Mouse (Mus musculus) hindbrain, embryonic 13.5 days (tissue): ENCODE data around the gene Lrrtm3. TPM values are rescaled to one million over a fixed set of nuclear protein-coding genes. Genes with fewer than 3 reads are reported as not detected.

Source experiments
- ATAC-seq: fragments of 200-750 bp; cut with Nextera tagmentation; 2 replicates; pipeline ENCODE4 v1.8.0; 2017; ENCODE audit warnings: moderate TSS enrichment; ENCODE audit not compliant: low FRiP score
- H3K27ac ChIP-seq: fragments of 300-500 bp; sonication (generic); 2 replicates; pipeline ENCODE4 v1.5.1; 2015; ENCODE audit warnings: inconsistent platforms, mild to moderate bottlenecking, moderate library complexity
- H3K27me3 ChIP-seq: fragments of 300-500 bp; sonication (generic); 2 replicates; pipeline ENCODE4 v1.6.1; 2015; ENCODE audit warnings: mild to moderate bottlenecking, inconsistent platforms
- H3K36me3 ChIP-seq: fragments of 300-500 bp; sonication (generic); 2 replicates; pipeline ENCODE4 v1.6.1; 2015; ENCODE audit warnings: mild to moderate bottlenecking, inconsistent platforms
- H3K4me1 ChIP-seq: fragments of 300-500 bp; sonication (generic); replicated peaks from 2 replicates; pipeline ENCODE4 v1.6.1; 2015; ENCODE audit warnings: inconsistent platforms
- H3K4me2 ChIP-seq: fragments of 300-500 bp; sonication (generic); 2 replicates; pipeline ENCODE4 v1.6.1; 2015; ENCODE audit warnings: inconsistent platforms, mild to moderate bottlenecking, moderate library complexity
- H3K4me3 ChIP-seq: fragments of 300-500 bp; sonication (generic); 2 replicates; pipeline ENCODE4 v1.5.1; 2015; ENCODE audit warnings: mild to moderate bottlenecking, inconsistent platforms
- H3K9ac ChIP-seq: fragments of 300-500 bp; sonication (generic); 2 replicates; pipeline ENCODE4 v1.6.1; 2015; ENCODE audit warnings: mild to moderate bottlenecking, inconsistent platforms
- H3K9me3 ChIP-seq: fragments of 300-500 bp; sonication (generic); 2 replicates; pipeline ENCODE4 v1.6.1; 2016; ENCODE audit warnings: inconsistent platforms
- WGBS: fragments of 180-500 bp; shearing (Covaris S2); methylation state at CpG from one replicate; pipeline ENCODE4 v1.1.7; 2015; 5-methylcytosine and 5-hydroxymethylcytosine counted together
- polyA plus RNA-seq: library from polyadenylated mRNA; unstranded; fragments of >200 nt; fragmentation: Nextera tagmentation; extraction: Ambion mirVana; gene quantifications from 2 replicates; pipeline ENCODE4 v1.2.1, GENCODE M21; 2015

Lrrtm3 gene
- polyA plus RNA-seq, 1 experiment from 2014 or later: 27.7 TPM

DNA sequence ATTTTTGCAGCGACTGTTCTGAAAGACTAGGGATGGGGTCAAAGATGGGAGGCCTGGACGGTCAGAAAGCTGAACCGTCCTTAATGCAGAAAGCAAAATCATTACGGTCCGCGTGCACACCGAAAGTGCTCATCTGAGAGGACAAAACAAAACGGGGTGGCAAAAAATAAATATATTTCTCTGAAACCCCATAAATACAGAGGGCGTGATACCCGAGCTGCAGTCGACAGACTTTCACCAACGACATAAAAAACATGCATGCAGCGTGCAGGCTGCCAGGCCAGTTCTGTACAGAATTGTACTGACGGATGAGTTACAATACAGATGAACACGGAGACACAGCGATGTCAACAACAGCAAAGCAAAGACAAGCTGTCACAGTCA lies 3.9 kb downstream of the Lrrtm3 start:
- no peak for ATAC-seq
- 41% methylated on average over 16 of the region's 16 CpGs for WGBS
- Histone ChIP-seq H3K9ac (peak overlapping the region; percentile 80), H3K4me2 (peak overlapping the region; percentile 82), H3K27ac (peak overlapping the region; percentile 2), H3K9me3 (no peaks in the 10 kb centered on the region), H3K36me3 (no peaks in the 10 kb centered on the region), H3K4me3 (peak overlapping the region; percentile 55), H3K27me3 (no peaks in the 10 kb centered on the region), H3K4me1 (peaks cover 34% of the 10 kb centered on the region)

DNA sequence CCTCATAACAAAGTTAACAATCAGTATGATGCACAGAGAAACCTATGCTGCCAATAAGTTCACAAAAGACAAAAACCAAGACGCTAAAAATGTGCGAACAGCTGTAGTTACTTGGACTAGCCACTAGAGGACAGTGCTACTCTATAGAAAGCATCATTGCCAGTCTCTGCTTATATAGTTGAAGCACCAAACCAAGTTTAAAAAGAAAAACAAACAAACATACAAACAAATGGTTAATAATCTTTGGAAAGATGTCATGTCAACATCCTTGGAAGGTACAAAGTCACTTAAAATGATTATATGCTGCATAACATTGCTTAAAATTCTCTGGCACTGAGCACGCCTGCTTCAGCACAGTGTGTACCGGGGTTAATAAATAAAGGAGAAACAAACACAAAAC lies 5.6 kb downstream of the Lrrtm3 start:
- WGBS: 37% methylated on average over 4 of the region's 4 CpGs
- no peaks in the 10 kb centered on the region for H3K36me3 ChIP-seq
- H3K27ac ChIP-seq: peak overlapping the region; percentile 6; the same call in 1 of the 2 replicates
- peaks cover 34% of the 10 kb centered on the region for H3K4me1 ChIP-seq
- no peak overlapping the region for H3K9ac ChIP-seq
- peak overlapping the region; percentile 82 for H3K4me2 ChIP-seq
- ATAC-seq: no peak
- peak overlapping the region; percentile 55 for H3K4me3 ChIP-seq
- no peaks in the 10 kb centered on the region for H3K9me3 ChIP-seq
- H3K27me3 ChIP-seq: no peaks in the 10 kb centered on the region

DNA sequence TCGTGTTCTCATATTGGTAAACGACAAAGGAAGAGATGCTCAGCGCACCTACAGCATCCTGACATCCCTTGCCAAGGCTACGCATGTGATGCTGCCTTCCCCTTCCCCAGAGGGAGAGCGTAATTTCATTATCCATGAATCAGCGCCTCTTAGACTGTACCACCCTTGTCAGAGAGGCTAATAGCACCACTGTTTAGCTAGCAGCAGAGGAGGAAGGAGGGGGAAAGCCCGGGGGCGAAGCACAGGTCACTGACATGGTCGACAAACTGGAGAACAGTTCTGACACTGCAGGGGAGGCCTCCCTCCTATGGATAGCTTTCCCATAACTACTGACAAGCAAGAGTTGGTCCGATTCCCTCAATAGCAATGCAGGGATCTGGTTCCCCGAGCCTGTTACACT lies 6.3 kb downstream of the Lrrtm3 start:
- ATAC-seq: peak; percentile 29; the same call in 1 of the 2 replicates
- WGBS: 37% methylated on average over 11 of the region's 11 CpGs

DNA sequence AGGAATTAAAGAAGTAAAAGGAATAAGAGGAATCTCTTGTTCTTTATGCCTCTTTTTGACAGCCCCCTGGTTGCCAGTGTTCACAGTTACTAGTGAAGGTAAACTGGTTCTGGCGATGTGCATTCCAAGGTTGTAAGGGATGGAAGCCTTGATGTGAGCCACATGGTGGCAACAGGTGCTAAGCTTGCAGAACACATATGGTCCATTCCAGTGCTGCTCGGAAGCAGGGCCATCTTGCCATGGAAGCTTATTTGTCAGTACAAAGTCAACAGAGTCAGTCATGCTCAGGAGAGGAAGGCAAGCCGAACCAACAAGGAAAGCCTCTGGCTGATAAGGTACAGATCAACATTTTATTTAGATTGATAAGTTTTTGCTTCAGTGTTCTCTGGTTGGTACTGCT lies 7.7 kb downstream of the Lrrtm3 start:
- H3K9me3 ChIP-seq: no peaks in the 10 kb centered on the region
- H3K4me2 ChIP-seq: no peak overlapping the region
- H3K27ac ChIP-seq: no peak overlapping the region
- no peaks in the 10 kb centered on the region for H3K27me3 ChIP-seq
- no peaks in the 10 kb centered on the region for H3K36me3 ChIP-seq
- no peak overlapping the region for H3K4me3 ChIP-seq
- WGBS: 83% methylated on average over 3 of the region's 3 CpGs
- H3K4me1 ChIP-seq: peaks cover 24% of the 10 kb centered on the region
- H3K9ac ChIP-seq: no peak overlapping the region
- ATAC-seq: no peak

More for the DNA sequence above, 6.3 kb downstream of the Lrrtm3 start:
- peak overlapping the region; percentile 27 for H3K4me3 ChIP-seq
- H3K27ac ChIP-seq: peak overlapping the region; percentile 35
- H3K9ac ChIP-seq: peak overlapping the region; percentile 49
- peak overlapping the region; percentile 49 for H3K4me2 ChIP-seq
- no peaks in the 10 kb centered on the region for H3K36me3 ChIP-seq
- H3K4me1 ChIP-seq: peaks cover 32% of the 10 kb centered on the region
- H3K27me3 ChIP-seq: no peaks in the 10 kb centered on the region
- H3K9me3 ChIP-seq: no peaks in the 10 kb centered on the region

DNA sequence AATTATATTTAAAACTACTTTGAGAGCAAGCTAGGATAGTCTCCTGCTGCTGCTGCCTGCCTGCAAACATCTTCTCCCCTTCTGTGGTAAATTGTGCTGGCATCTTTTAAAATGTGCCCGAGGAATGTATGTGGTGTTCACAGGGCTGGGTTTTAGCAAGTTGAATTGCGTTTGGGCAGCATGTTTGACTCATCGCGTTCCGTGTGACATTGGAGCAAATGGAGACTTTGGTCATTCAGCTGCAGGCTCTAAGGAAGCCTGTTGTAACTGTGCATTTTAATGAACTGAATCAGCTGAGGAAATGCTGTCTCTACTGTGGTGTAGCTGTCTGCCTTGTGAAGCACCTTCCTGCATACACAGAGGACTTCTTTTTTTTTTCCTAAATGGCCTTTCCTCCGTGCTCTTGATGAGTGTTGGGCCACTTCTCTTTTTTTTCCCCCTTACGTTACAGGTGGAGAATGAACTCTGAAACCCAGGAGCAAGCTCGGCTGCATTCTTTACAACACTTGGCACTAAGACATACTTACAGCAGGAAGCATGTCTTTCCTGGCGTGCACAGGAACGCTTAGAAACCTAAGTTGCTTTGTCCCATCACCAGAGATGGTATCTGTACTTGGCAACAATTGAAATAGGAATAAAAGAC lies 13.5 kb downstream of the Lrrtm3 start:
- Histone ChIP-seq H3K4me3 (no peak overlapping the region), H3K27ac (no peak overlapping the region), H3K27me3 (no peaks in the 10 kb centered on the region), H3K4me1 (peaks cover 16% of the 10 kb centered on the region), H3K9me3 (no peaks in the 10 kb centered on the region), H3K4me2 (peak overlapping the region; percentile 20; the same call in 1 of the 2 replicates), H3K9ac (no peak overlapping the region), H3K36me3 (no peaks in the 10 kb centered on the region)
- WGBS: 59% methylated on average over 10 of the region's 10 CpGs
- no peak for ATAC-seq

DNA sequence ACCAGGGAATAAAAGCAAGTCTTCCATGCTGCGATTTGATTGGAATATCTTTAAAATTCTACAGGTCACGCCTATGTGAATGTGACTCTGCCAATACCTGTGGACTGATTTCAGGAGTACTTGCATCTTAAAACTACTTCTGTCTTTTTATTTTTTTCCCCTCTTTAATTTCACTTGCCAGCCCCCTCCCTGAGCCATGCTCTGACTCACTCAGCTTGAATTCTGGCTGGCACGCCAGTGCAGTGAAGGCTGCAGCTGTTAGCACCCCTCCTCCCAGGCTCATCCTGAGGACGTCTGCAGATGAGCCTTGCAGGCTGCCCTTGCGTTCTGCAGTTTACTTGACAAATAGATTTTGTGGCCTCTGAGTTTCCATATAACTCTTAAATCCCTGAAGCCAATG lies 14.1 kb downstream of the Lrrtm3 start:
- no peak overlapping the region for H3K9ac ChIP-seq
- H3K4me3 ChIP-seq: no peak overlapping the region
- H3K36me3 ChIP-seq: no peaks in the 10 kb centered on the region
- 35% methylated on average over 5 of the region's 5 CpGs for WGBS
- H3K9me3 ChIP-seq: no peaks in the 10 kb centered on the region
- no peak overlapping the region for H3K27ac ChIP-seq
- H3K27me3 ChIP-seq: no peaks in the 10 kb centered on the region
- ATAC-seq: 0 out of 2 replicates have a peak, but pooled peaks have one; percentile 39
- H3K4me2 ChIP-seq: no peak overlapping the region
- H3K4me1 ChIP-seq: peaks cover 16% of the 10 kb centered on the region

DNA sequence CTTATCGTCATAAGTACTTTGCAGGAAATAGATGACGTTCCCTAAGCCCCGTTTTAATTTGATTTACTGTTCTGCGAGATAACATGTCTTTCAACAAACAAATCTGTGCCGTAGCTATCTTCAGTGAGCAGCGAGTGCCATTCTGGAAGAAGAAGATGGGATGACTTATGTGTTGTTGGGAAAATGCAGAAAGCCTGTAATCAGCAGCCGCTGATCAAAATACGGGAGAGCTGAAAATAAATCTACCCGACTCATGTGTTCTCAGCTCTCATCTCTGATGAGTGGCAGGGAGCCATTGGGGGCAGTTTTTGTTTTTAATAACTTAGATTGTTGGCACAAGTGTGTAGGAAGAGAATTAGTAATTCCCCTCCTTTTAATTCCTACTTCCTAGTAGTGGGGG lies 26.4 kb downstream of the Lrrtm3 start:
- no peak overlapping the region for H3K4me2 ChIP-seq
- no peaks in the 10 kb centered on the region for H3K9me3 ChIP-seq
- no peak overlapping the region for H3K9ac ChIP-seq
- no peaks in the 10 kb centered on the region for H3K36me3 ChIP-seq
- no peak overlapping the region for H3K27ac ChIP-seq
- no peaks in the 10 kb centered on the region for H3K4me1 ChIP-seq
- 93% methylated on average over 9 of the region's 9 CpGs for WGBS
- no peaks in the 10 kb centered on the region for H3K27me3 ChIP-seq
- ATAC-seq: no peak
- H3K4me3 ChIP-seq: no peak overlapping the region

DNA sequence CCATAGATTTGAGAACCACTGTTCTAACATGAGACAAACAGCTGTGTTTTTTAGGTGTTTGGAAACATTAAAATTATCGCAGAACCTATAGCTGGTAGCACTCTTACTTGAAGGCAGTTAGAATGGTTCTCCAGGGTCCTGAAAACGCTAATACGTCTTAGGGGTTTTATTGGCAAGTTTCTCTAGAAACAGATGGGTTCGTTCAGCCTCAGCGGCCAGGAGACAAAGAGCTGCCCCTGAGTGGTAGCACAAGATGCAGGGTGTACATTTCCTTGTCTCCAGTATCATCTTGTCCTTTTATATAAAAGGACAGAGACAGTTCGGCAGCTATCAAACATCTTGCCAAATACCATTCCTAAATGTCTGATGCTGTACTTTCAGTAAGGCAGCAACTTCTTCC lies 40.1 kb downstream of the Lrrtm3 start:
- Histone ChIP-seq H3K4me1 (no peaks in the 10 kb centered on the region), H3K4me2 (no peak overlapping the region), H3K9ac (no peak overlapping the region), H3K36me3 (no peaks in the 10 kb centered on the region), H3K27ac (no peak overlapping the region), H3K4me3 (no peak overlapping the region), H3K9me3 (no peaks in the 10 kb centered on the region), H3K27me3 (no peaks in the 10 kb centered on the region)
- no peak for ATAC-seq
- WGBS: 72% methylated on average over 6 of the region's 6 CpGs

DNA sequence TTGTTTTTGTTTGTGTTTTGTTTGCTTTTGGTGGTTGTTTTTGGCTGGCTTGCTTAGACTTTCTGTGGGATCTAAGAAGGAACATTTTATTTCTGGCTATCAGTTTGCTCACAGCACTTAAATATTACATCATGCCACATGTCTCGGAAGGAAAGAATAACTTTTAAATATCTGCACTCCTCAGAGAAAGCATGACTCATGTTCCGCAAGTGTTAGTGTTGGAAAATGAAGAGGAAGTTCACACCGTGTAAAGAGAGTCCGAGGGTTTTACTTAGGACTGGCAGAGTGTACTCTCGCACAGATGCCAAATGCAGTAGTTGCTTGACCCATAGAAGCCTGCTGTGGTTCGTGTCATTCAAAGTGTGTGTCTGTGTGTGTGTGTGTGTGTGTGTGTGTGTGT lies 40.9 kb downstream of the Lrrtm3 start:
- Histone ChIP-seq H3K4me3 (no peak overlapping the region), H3K4me2 (no peak overlapping the region), H3K9me3 (no peaks in the 10 kb centered on the region), H3K27ac (no peak overlapping the region), H3K4me1 (no peaks in the 10 kb centered on the region), H3K9ac (no peak overlapping the region), H3K36me3 (no peaks in the 10 kb centered on the region), H3K27me3 (no peaks in the 10 kb centered on the region)
- WGBS: 89% methylated on average over 6 of the region's 6 CpGs
- no peak for ATAC-seq

DNA sequence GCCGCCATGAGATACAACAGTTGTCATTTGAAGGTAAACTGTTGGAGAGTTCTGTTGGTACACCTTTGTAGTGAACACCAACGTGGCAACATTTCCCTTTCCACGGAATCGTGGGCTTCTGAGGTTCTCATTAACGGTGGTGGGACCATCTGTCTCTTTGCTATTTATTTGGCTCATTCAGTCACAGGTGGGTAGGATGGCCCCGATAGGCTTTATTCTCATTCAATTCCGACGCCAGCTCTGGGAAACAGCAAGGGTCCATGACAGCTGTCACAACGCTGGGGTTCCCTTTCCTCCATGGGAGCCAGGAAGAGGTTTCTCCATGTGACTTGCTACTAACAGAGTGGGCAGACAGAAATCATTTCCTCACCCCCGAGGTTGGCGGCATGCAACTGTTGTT lies 48.2 kb downstream of the Lrrtm3 start:
- no peaks in the 10 kb centered on the region for H3K9me3 ChIP-seq
- H3K27ac ChIP-seq: no peak overlapping the region
- H3K36me3 ChIP-seq: no peaks in the 10 kb centered on the region
- H3K27me3 ChIP-seq: no peaks in the 10 kb centered on the region
- H3K4me2 ChIP-seq: no peak overlapping the region
- 74% methylated on average over 11 of the region's 11 CpGs for WGBS
- H3K4me3 ChIP-seq: no peak overlapping the region
- no peak overlapping the region for H3K9ac ChIP-seq
- ATAC-seq: no peak
- H3K4me1 ChIP-seq: peaks cover 10% of the 10 kb centered on the region

DNA sequence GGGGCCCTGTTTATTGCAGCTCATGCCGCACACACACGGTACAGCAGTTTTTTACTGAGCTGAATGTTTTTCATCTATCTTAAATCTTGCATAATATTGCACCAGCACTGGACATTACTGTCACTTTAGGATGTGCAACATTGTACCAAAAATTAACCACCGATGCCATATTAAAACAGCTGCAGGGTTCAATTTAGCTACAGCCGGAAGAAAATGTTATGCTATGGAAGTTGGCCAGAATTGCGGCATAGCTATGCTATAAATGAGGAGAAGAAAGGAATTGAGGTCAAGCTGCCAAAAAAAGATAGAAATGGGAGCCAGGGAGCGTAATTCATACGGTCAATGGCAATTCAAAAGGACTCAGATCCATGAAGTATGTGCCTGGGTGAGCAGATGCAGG lies 48.9 kb downstream of the Lrrtm3 start:
- Histone ChIP-seq H3K27me3 (no peaks in the 10 kb centered on the region), H3K4me2 (no peak overlapping the region), H3K36me3 (no peaks in the 10 kb centered on the region), H3K9ac (no peak overlapping the region), H3K27ac (no peak overlapping the region), H3K4me1 (peaks cover 10% of the 10 kb centered on the region), H3K9me3 (no peaks in the 10 kb centered on the region), H3K4me3 (no peak overlapping the region)
- no peak for ATAC-seq
- 84% methylated on average over 7 of the region's 7 CpGs for WGBS

DNA sequence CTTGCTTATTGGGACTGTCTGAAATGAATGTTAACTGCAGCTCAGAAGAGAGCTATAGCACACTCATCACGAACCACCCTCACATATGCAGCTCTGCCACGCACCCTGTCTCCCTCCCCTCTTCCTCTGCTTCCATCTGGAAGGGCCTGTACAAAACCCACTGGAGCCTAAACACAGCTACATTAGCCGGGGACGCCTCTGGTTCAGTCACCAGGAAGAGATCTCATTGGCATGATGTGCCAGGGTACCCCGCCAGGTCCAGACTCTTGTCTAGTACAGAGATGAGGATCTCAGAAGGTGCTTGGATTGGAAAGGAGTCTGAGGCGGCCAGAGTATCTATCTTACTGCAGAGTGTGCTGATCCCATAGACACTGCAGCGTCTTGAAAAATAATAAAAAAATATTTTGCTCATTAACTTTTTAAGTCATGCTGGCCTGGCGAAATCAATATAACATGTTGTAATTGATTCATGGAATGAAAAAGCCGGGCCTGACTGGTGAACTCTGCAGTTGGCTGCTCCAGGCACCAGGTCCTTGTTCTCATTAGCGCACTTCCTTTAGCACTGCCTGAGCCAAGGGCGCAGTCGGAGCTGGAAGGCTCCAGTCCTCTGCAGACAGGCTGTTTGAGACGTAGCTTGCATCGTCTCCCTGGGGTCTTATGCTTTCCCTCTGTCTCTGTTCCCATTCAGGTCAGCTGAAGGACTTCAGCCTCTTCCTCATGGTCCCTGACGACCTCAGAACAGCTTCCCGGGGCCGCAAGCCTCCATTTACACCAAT lies 50.1 kb downstream of the Lrrtm3 start:
- Histone ChIP-seq H3K9me3 (no peaks in the 10 kb centered on the region), H3K4me2 (no peak overlapping the region), H3K9ac (no peak overlapping the region), H3K4me1 (peaks cover 10% of the 10 kb centered on the region), H3K27me3 (no peaks in the 10 kb centered on the region), H3K27ac (peak overlapping the region; percentile 62), H3K4me3 (no peak overlapping the region), H3K36me3 (no peaks in the 10 kb centered on the region)
- ATAC-seq: peak; percentile 68; the same call in 1 of the 2 replicates
- WGBS: 72% methylated on average over 17 of the region's 17 CpGs

DNA sequence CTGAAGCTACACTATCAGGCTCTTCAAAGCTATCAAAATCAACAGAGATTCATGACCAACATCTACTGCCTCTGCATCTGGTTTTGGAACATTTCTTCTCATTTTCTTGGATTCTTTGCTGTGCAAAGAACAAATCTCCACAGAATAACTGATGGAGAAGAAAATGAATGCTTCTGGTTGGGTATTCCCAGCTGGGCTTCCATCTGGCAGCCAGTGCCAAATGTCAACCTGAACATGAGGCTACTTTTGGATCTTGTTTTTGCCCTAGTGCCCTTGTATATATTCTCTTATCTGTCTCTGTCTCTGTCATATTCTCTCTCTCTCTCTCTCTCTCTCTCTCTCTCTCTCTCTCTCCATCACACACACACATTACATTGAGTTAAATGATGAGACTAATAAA lies 59.2 kb downstream of the Lrrtm3 start:
- no peak overlapping the region for H3K4me3 ChIP-seq
- H3K36me3 ChIP-seq: no peaks in the 10 kb centered on the region
- H3K9ac ChIP-seq: no peak overlapping the region
- no peaks in the 10 kb centered on the region for H3K9me3 ChIP-seq
- H3K27ac ChIP-seq: no peak overlapping the region
- no peak overlapping the region for H3K4me2 ChIP-seq
- H3K27me3 ChIP-seq: no peaks in the 10 kb centered on the region
- no peaks in the 10 kb centered on the region for H3K4me1 ChIP-seq
- no peak for ATAC-seq
